ENCODE assay signal across 12 mouse cellular contexts in genomic region chr6:145809566-145809965, GRCm38 (mm10).
"Had no signal": no experiment of that assay in that cellular context is flagged by ENCODE, and none has a peak within 500 bp of the region (broad histone marks: within the 10 kb centered on the region; RNA-seq: fewer than 3 reads in every experiment).

No protein-coding gene starts in this region.

- DNase-seq: kidney, postnatal 14 days; lung, adult 18-20 months; retina, postnatal 1 day; right cerebral cortex, postnatal 4 days; spleen, adult 18-20 months; thymus, adult 18-20 months; thymus, postnatal 14 days had no signal

- H3K27ac ChIP-seq: limb, embryonic 10.5 days; midbrain, embryonic 12.5 days; neural tube, embryonic 13.5 days had no signal

- H3K4me1 ChIP-seq: limb, embryonic 10.5 days; midbrain, embryonic 12.5 days had no signal

- H3K9ac ChIP-seq: midbrain, embryonic 12.5 days; neural tube, embryonic 13.5 days had no signal

- H3K4me3 ChIP-seq: limb, embryonic 10.5 days; midbrain, embryonic 12.5 days; neural tube, embryonic 13.5 days had no signal

- H3K27me3 ChIP-seq: midbrain, embryonic 12.5 days; neural tube, embryonic 13.5 days had no signal

- H3K36me3 ChIP-seq: midbrain, embryonic 12.5 days; neural tube, embryonic 13.5 days had no signal

- H3K9me3 ChIP-seq: limb, embryonic 10.5 days; midbrain, embryonic 12.5 days; neural tube, embryonic 13.5 days had no signal

- ATAC-seq: intestine, embryonic 16.5 days; midbrain, embryonic 16.5 days had no signal

- H3K4me2 ChIP-seq: midbrain, embryonic 12.5 days; neural tube, embryonic 13.5 days had no signal
